Comparison of ENCODE assay signal across 12 mouse cellular contexts in the genomic region with DNA sequence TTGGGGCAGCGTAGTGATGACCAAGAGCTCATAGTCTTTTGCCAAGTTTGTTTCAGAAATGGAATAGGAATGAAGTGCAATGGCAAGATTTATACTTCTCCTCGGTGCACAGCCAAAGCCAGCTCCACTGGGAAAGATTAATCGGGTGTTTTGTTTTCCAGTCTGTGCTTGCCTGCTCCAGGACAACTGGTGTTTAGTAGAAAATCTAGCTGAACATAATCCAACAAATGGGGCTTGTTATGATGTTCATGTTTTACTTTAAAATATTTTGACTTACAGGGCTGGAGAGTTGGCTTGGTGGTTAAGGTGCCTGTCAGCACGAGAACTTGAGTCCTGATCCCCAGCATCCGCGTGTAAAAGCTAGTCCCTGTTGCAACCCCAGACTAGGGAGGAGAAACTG.
DNase-seq lines count a peak whose midpoint lies in the region; ATAC-seq lines count a peak whose summit lies in the region.
"Had no signal": no experiment of that assay in that cellular context is flagged by ENCODE, and none has a peak within 500 bp of the region (broad histone marks: within the 10 kb centered on the region; RNA-seq: fewer than 3 reads in every experiment).

No protein-coding gene starts in this region.

- no peak overlapping the region for H3K4me3 ChIP-seq in hindbrain, embryonic 14.5 days (replicated peaks; ENCODE audit: low read length)
- H3K4me3 ChIP-seq: embryonic facial prominence, embryonic 15.5 days; limb, embryonic 15.5 days; midbrain, embryonic 13.5 days had no signal

- no peaks in the 10 kb centered on the region for H3K4me1 ChIP-seq in hindbrain, embryonic 14.5 days (replicated peaks; ENCODE audit: control insufficient read depth, insufficient read depth, low read length)
- H3K4me1 ChIP-seq: midbrain, embryonic 13.5 days had no signal

- no peaks in the 10 kb centered on the region for H3K9me3 ChIP-seq in hindbrain, embryonic 14.5 days (ENCODE audit: control insufficient read depth, low read length)
- H3K9me3 ChIP-seq: embryonic facial prominence, embryonic 15.5 days; limb, embryonic 15.5 days; midbrain, embryonic 13.5 days had no signal

- no peak overlapping the region for H3K4me2 ChIP-seq in hindbrain, embryonic 14.5 days (replicated peaks)
- H3K4me2 ChIP-seq: embryonic facial prominence, embryonic 15.5 days; limb, embryonic 15.5 days; midbrain, embryonic 13.5 days had no signal

- no peak for ATAC-seq in hindbrain, embryonic 14.5 days (ENCODE audit: low FRiP score)
- ATAC-seq: midbrain, embryonic 13.5 days had no signal

- no peaks in the 10 kb centered on the region for H3K36me3 ChIP-seq in hindbrain, embryonic 14.5 days (replicated peaks; ENCODE audit: control insufficient read depth, insufficient read depth)
- H3K36me3 ChIP-seq: embryonic facial prominence, embryonic 15.5 days; limb, embryonic 15.5 days; midbrain, embryonic 13.5 days had no signal

- WGBS in hindbrain, embryonic 14.5 days, result 95% methylated on average over 6 of the region's 6 CpGs

- no peaks in the 10 kb centered on the region for H3K27me3 ChIP-seq in hindbrain, embryonic 14.5 days (ENCODE audit: control insufficient read depth, insufficient read depth, low read length)
- H3K27me3 ChIP-seq: embryonic facial prominence, embryonic 15.5 days; limb, embryonic 15.5 days; midbrain, embryonic 13.5 days had no signal

- H3K9ac ChIP-seq in hindbrain, embryonic 14.5 days, result no peak overlapping the region
- H3K9ac ChIP-seq: embryonic facial prominence, embryonic 15.5 days; limb, embryonic 15.5 days; midbrain, embryonic 13.5 days had no signal

- H3K27ac ChIP-seq in hindbrain, embryonic 14.5 days, result no peak overlapping the region
- H3K27ac ChIP-seq: embryonic facial prominence, embryonic 15.5 days; limb, embryonic 15.5 days; midbrain, embryonic 13.5 days had no signal

- peak; percentile 70 for DNase-seq in gastrocnemius, adult 18-20 months (ENCODE audit: low spot score)
- no peak for DNase-seq in gastrocnemius, postnatal 10 days
- DNase-seq in NIH3T3 (ENCODE audit: low read depth), result peak; percentile 46
- DNase-seq in gastrocnemius, postnatal 25 days, result peak; percentile 62
- DNase-seq in kidney, postnatal 25 days, result peak; percentile 9 to 35
- no peak for DNase-seq in hindbrain, embryonic 14.5 days (ENCODE audit: low spot score)
- DNase-seq in layer of hippocampus, adult 9-10 months (ENCODE audit: low spot score), result no peak
- no peak for DNase-seq in spleen, postnatal 36 days (ENCODE audit: low spot score in 2 of 2)
- DNase-seq: cerebellum, adult 8-10 months had no signal

Comparison
In these comparisons a context has a peak if more than half of its experiments do, and no peak if none do; other contexts are left out.
1. DNase-seq: peak in gastrocnemius, adult 18-20 months (single experiment), NIH3T3 (single experiment), gastrocnemius, postnatal 25 days (single experiment) and kidney, postnatal 25 days (2 of 2); none in gastrocnemius, postnatal 10 days (single experiment), hindbrain, embryonic 14.5 days (single experiment), layer of hippocampus, adult 9-10 months (single experiment) and spleen, postnatal 36 days (0 of 2).